In the genomic region with DNA sequence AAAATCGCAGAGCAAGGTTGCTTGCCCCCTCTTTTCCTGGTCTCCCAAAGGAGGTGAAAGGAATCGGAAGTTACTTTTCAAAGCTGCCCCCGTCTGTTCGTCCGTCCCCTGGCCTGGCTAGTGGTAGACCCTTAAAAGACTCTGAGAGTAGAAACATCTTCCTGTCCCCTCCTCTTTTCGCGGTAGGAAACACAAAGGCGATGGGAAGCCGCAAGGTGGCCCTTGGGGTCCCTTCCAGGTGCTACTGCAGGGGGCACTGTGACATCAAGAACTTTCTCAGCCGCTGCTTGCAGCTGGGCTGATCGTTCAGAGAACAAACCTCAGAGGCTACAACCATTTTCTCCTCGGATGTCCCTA, we compare ENCODE assay signal across 8 mouse cellular contexts.
DNase-seq lines count a peak whose midpoint lies in the region; ATAC-seq and TF ChIP-seq lines count a peak whose summit lies in the region.

No protein-coding gene starts in this region.

- no peak for TF ChIP-seq POLR2A in lung, adult 2 months (IDR thresholded peaks at IDR 0.05; ENCODE audit: borderline replicate concordance, extremely low read depth, low read depth, low read length)

- WGBS in intestine, embryonic 15.5 days = under 1% methylated on average over 12 of the region's 12 CpGs
- under 1% methylated on average over 12 of the region's 12 CpGs for WGBS in lung, adult 2 months

- H3K27ac ChIP-seq in ES-E14 (ENCODE audit: insufficient read depth, low read depth, low read length, poor library complexity, severe bottlenecking) = no peak overlapping the region
- H3K27ac ChIP-seq in intestine, embryonic 15.5 days = no peak overlapping the region

- H3K4me2 ChIP-seq in intestine, embryonic 15.5 days (replicated peaks) = peak overlapping the region; percentile 69

- no peak overlapping the region for H3K4me3 ChIP-seq in ES-E14 (ENCODE audit: insufficient read depth in 1 of 2, low read depth in 1 of 2, low read length in 2 of 2, poor library complexity in 1 of 2, severe bottlenecking in 1 of 2)
- H3K4me3 ChIP-seq in intestine, embryonic 15.5 days (replicated peaks) = peak overlapping the region; percentile 29
- peak overlapping the region; percentile 44 for H3K4me3 ChIP-seq in lung, adult 2 months (replicated peaks; ENCODE audit: extremely low read depth, low read depth, low read length)

- no peaks in the 10 kb centered on the region for H3K9me3 ChIP-seq in ES-E14 (ENCODE audit: control insufficient read depth, insufficient read depth, low read depth, low read length)
- no peaks in the 10 kb centered on the region for H3K9me3 ChIP-seq in intestine, embryonic 15.5 days

- ATAC-seq in intestine, embryonic 15.5 days = peak; percentile 72; the same call in 1 of the 2 replicates

- H3K36me3 ChIP-seq in ES-E14 (ENCODE audit: control insufficient read depth, insufficient read depth, low read length, poor library complexity, severe bottlenecking) = no peaks in the 10 kb centered on the region
- no peaks in the 10 kb centered on the region for H3K36me3 ChIP-seq in intestine, embryonic 15.5 days

- peaks cover 4% of the 10 kb centered on the region for H3K27me3 ChIP-seq in intestine, embryonic 15.5 days (replicated peaks)

- H3K9ac ChIP-seq in ES-E14 (ENCODE audit: insufficient read depth, low read depth, low read length, poor library complexity, severe bottlenecking) = no peak overlapping the region
- no peak overlapping the region for H3K9ac ChIP-seq in intestine, embryonic 15.5 days

- in situ Hi-C loops in ES-E14 (cut with MboI; ENCODE audit: low sequenced_read_pairs in 2 of 2, unreplicated experiment in 2 of 2) = no loop called here

- TF ChIP-seq CTCF in lung, adult 2 months (IDR thresholded peaks at IDR 0.05; ENCODE audit: insufficient read depth, low read length) = peak; percentile 60

- H3K4me1 ChIP-seq in ES-E14 (ENCODE audit: control insufficient read depth in 2 of 2, insufficient read depth in 2 of 2, low read length in 2 of 2, poor library complexity in 1 of 2) = no peaks in the 10 kb centered on the region
- no peaks in the 10 kb centered on the region for H3K4me1 ChIP-seq in intestine, embryonic 15.5 days (replicated peaks)
- H3K4me1 ChIP-seq in lung, adult 2 months (ENCODE audit: control insufficient read depth, insufficient read depth, low read length) = peaks cover 7% of the 10 kb centered on the region

- peak; percentile 19 for DNase-seq in ES-E14 (ENCODE audit: low read depth, low spot score)
- peak; percentile 83 for DNase-seq in adrenal gland, postnatal 14 days
- DNase-seq in gastrocnemius, postnatal 10 days = peak; percentile 32
- DNase-seq in lung, adult 2 months = peak; percentile 23
- peak; percentile 83 for DNase-seq in retina, embryonic 14.5 days (ENCODE audit: low spot score)
- no peak for DNase-seq in natural killer cell, adult 2 months (ENCODE audit: low spot score in 2 of 2)
- no peak for DNase-seq in cerebellum, adult 9-11 months

TF ChIP-seq in ES-E14, 5 proteins besides CTCF, POLR2A, EP300 and RAD21:
- TF ChIP-seq ZC3H11A (IDR thresholded peaks at IDR 0.05; ENCODE audit: borderline replicate concordance, low read depth, low read length) = peak; percentile 65; the same call in 1 of the 2 replicates
- no peak for TF ChIP-seq ZNF384 (IDR thresholded peaks at IDR 0.05; ENCODE audit: low read depth, low read length)

Comparison
In these comparisons a context has a peak if more than half of its experiments do, and no peak if none do; other contexts are left out.
1. DNase-seq: peak in ES-E14 (single experiment), adrenal gland, postnatal 14 days (single experiment), gastrocnemius, postnatal 10 days (single experiment), lung, adult 2 months (single experiment) and retina, embryonic 14.5 days (single experiment); none in natural killer cell, adult 2 months (0 of 2) and cerebellum, adult 9-11 months (single experiment).
2. H3K4me3 ChIP-seq: peak in intestine, embryonic 15.5 days (single experiment) and lung, adult 2 months (single experiment); none in ES-E14 (0 of 2).